Mouse (Mus musculus): ENCODE measurements around the gene Robo1.
A peak's percentile ranks its signal among the peaks of the same experiment; 100 is the strongest.

The Robo1 gene

DNA sequence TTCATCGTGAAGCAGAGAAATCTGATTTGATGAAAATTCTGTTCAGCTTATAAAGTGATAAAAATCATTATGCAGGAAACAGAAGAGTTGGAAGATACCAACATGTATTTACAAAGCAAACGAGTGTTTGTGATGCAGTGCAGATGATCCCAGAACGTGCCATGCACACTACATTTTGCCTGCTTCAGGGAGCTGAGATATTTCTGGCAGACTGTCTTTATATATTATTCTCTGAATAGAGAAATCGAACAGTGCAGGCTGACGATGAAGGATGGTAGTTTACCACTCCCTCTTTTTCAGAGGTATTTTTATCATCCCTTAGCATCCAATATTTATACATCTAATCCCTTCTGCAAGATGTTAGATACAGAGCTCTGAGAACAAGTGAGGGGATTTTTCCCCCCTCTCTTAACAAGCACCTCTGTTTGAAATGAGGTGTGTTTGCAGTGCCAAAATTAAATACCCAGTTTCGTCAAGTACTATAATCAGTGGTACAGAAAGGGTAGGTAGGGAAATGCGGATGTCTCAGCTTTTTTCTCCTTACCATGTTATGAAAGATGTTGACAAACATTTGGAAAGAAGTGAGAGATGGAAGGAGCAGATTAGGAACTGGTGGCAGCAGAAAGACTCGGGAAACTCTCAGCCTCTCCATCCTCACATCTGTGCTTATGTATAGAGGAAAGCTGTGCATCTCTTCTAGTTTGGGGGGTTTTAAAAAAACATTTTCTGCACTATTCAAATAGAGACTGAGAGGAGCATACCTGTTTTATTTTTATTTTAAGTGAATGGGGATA is at the start of gene Robo1:
TSS of gene Robo1 (plus strand) at position 770 of the 794 bp plus-strand sequence.
- no peak for DNase-seq (ENCODE audit: low read depth, low spot score)

- no peak for DNase-seq (ENCODE audit: low read depth, low spot score)
Observed at GRCm38 (mm10) chr16:72267839-72268238, 40.3 kb upstream of the Robo1 start.

DNA sequence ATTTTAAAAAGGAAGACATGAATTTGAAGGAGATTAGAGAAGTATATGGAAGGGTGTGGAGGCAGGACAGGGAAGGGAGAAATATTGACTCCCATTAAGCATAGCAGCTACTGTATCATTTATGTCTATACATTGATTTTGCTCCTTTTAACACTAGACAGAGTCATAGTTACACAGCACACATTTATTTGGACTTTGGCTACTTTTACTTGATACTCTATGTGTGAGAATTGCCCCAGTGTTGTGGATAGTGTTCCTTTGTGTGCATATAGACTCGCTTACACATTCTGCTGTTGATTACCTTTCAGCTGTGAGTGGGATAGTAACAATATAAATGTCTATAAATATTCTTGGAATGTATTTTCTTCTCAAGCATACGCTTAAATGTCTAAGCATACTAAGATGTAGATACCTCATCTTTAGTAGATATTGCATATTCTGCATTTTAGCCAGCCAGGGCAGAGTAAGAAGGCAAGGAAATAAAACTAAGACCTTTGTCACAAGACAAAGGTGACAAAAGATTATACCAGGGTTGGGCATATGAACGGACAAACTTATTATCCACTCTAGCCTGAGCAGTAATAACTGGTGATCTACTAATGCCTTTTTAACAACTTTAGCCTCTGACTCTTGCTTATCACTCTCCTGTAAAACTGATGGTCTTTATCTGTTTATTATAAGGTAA is 31.6 kb upstream of the Robo1 start:
- DNase-seq (ENCODE audit: low read depth, low spot score) = no peak

DNA sequence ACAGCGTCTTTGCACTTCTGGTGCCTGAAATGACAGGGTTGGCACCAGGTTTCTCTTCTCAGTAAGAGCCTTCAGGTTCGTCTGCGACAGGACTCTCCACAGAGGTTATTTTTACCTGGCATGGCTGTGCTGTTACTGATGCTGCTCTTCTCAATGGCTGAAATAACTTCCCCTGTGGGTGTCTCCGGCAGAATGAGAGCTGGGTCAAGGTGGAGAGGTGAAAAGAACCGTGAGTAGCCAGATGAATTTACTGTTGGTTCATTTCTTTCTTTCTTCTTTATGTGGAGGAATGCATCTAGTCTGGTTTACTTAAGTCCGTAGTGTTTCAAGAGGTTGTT is 194 bp downstream of the Robo1 start:
- no peak for DNase-seq (ENCODE audit: low read depth, low spot score)

- DNase-seq (ENCODE audit: low read depth, low spot score) = no peak
Observed at GRCm38 (mm10) chr16:72327321-72327720, 19.2 kb downstream of the Robo1 start.

DNA sequence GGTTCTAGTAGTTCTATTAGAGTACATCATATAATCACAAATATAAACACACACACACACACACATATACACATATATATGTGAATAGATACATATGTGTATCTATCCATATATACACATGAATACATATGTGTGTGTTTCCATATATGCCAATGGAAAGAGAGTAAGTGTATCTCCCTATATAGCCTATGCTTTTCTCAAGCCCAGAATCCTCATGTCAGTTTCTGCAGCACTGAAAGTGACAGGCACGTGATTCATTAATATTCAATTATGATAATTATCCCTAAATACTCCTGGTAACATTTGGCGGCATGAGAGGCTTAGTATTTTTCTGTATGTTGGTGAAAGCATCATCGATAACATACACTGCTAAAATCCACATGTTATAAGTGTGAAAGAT is 20.5 kb downstream of the Robo1 start:
- no peak for DNase-seq (ENCODE audit: low read depth, low spot score)

- no peak for DNase-seq (ENCODE audit: low read depth, low spot score)
Observed at GRCm38 (mm10) chr16:72337757-72338156, 29.7 kb downstream of the Robo1 start.

DNA sequence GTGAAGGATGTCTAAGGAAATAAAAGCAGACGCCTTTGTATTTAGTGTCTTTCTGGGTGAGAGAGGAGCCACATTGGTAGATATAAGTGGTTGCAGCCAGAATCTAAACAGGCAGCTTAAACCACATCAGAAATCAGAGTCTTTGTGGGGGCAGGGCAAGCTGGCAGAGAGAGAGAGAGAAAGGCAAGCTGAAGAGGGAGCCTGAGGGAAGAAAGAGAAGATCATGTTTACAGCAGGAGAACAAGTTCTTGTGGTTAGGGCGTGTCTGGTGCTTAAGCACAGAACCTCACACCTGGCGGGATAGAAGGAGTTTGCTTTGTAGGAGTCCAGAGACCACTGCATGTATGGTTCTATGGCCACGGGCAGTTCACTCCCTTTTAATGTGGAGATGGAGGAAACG is 42.3 kb downstream of the Robo1 start:
- peak; percentile 20 for DNase-seq (ENCODE audit: low read depth, low spot score)

DNA sequence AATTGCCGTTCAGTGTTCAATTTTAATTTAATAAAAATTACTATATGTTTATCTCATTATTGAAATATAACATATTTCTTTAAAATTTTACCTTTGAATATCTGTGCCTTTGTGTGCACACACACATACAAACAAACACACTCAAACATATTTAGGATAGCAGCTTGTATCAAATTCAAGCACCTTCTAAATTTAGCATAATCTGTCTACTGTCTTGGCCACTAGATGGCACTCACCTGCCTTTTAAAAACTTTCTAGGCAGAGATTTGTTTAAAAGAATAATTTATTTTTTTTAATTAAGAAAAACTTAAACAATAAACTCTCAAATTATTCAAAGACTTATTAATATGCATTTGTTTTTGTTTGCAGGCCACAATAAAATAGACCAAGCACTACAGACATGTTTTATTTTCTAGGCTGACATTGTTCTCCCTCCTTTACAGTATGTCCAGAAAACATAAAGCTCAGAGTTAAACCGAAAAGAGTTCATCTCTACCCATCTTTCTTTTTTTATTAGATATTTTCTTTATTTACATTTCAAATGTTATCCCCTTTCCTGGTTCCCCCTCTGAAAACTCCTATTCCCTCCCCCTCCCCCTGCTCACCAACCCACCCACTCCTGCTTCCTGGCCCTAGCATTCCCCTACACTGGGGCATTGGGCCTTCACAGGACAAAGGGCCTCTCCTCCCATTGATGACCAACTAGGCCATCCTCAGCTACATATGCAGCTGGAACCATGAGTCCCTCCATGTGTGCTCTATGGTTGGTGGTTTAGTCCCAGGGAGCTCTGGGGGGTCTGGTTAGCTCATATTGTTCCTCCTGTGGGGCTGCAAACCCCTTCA is 48.6 kb downstream of the Robo1 start:
- DNase-seq (ENCODE audit: low read depth, low spot score) = no peak

- DNase-seq (ENCODE audit: low read depth, low spot score) = no peak
Observed at GRCm38 (mm10) chr16:72376896-72377295, 68.8 kb downstream of the Robo1 start.

- no peak for DNase-seq (ENCODE audit: low read depth, low spot score)
Observed at GRCm38 (mm10) chr16:72381819-72382218, 73.7 kb downstream of the Robo1 start.

DNA sequence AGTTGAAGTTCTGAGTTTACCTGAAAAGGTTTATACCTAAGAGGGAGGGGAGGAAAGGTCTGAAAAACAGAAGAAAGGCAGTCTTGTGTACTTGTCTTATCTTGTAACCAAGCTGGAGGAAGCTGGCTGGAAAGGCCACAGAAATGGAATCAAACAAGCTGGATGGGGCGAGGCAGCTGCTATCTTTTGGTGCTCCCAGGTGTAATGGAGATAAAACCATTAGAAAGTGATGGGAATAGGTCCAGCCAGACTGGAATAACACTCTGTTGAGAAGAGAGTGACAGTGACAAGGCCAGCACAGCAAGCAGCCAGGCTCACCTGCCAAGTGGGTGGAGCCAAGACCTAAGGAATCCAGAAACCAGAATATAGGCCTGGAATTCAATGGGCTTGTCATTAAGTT is 75.5 kb downstream of the Robo1 start:
- no peak for DNase-seq (ENCODE audit: low read depth, low spot score)

DNA sequence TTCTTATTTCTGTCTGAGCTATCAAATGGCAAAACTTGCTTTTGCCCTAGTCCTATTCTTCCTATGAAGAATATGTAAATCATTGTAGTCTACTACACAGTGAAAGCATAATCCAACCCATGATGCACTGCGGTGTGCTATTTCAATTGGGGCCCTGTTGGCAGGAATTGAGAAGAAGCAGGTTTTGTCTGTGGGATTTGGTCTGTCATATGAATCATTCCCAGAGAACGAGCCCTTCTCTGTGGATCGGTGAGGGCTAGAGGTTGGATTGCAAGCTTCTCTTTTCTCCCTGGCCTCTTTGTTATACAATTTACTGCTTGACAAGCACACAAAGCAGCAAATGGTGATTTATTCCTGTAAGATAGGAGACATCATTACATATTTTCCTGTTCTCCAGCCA is 85.4 kb downstream of the Robo1 start:
- DNase-seq (ENCODE audit: low read depth, low spot score) = no peak

DNA sequence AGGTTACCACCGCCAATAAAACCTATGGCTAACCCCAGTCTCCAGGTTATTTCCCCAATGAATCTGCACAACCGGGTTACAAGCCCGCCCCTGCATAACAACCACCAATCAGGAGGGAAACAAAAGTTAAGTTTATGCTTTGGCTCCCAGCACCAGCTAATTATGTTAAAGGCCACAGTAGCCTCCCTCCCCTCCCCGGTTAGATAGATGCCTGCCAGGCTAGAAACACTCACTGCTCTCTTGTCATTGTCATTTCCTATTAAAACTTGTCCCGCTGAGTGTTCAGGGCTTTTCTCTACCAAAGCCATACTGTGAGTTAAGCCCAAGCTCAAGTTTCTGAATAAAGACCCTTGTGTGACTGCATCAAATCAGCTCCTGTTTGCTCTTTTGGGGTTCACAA is 90.7 kb downstream of the Robo1 start:
- DNase-seq (ENCODE audit: low read depth, low spot score) = no peak

GRCm38 (mm10) chr16:72402381-72402780 is 94.3 kb downstream of the Robo1 start:
- DNase-seq (ENCODE audit: low read depth, low spot score) = no peak

DNA sequence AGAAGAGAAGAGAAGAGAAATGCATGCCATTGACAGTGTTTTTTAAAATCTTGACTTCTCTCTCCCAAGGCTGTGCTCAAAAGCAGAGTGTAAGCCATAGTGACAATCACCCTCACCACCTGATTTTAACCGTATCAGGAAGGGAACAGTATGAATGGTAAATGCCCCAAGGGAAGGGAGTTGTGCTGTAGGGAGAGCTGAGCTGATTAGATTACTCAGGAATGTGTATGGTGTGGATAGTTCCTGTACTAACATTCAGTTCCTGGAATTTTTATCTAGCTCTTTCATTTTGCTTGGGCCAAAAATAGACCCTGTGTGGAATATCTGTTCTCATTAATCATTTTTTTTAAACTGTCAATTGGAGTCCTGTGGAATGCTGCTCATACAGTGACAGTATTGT is 101.7 kb downstream of the Robo1 start:
- no peak for DNase-seq (ENCODE audit: low read depth, low spot score)

DNA sequence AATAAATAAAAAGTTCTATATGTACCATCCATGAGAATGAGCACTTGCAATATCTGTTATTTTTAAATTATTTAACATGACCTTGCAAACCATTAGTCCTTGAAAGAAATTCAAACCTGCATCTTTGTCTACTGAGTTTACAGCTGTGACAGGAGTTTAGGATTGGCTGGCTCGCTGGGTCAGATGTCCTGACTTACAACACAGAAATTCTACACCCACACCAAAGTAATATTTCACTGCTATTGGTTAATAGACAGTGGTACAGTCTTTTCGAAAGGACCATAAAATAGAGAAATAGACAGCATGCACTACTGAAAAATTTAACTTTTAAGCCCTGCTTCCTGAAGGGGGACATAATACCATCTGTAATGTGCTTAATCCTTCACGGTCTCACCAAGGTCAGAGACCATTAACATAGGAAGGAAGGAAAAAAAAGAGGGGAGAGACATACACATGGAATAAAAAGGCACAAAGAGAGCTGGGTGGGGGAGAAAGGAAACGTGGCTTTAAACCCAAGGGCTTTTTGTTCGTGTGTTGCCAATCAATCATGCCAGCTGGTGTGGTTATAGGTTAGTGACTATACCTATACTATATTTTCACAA is 103.7 kb downstream of the Robo1 start:
- no peak for DNase-seq (ENCODE audit: low read depth, low spot score)

- DNase-seq (ENCODE audit: low read depth, low spot score) = no peak
Observed at GRCm38 (mm10) chr16:72412879-72413278, 104.8 kb downstream of the Robo1 start.

- no peak for DNase-seq (ENCODE audit: low read depth, low spot score)
Observed at GRCm38 (mm10) chr16:72419328-72420066, 111.4 kb downstream of the Robo1 start.

- no peak for DNase-seq (ENCODE audit: low read depth, low spot score)
Observed at GRCm38 (mm10) chr16:72422426-72422825, 114.3 kb downstream of the Robo1 start.

- no peak for DNase-seq (ENCODE audit: low read depth, low spot score)
Observed at GRCm38 (mm10) chr16:72434396-72434795, 126.3 kb downstream of the Robo1 start.
